Comparison of ENCODE assay signal across 8 mouse cellular contexts in genomic region chr11:100145858-100146560, GRCm38 (mm10). TPM values are rescaled to one million over a fixed set of nuclear protein-coding genes. Genes with fewer than 3 reads are reported as not detected.
A peak's percentile ranks its signal among the peaks of the same experiment; 100 is the strongest.
DNase-seq lines count a peak whose midpoint lies in the region; ATAC-seq and TF ChIP-seq lines count a peak whose summit lies in the region.

No protein-coding gene starts in this region.

- no peak for ATAC-seq in embryonic facial prominence, embryonic 15.5 days (ENCODE audit: insufficient number of reproducible peaks, low FRiP score, low TSS enrichment, low read depth)
- no peak for ATAC-seq in midbrain, embryonic 11.5 days (ENCODE audit: low FRiP score)

- H3K27me3 ChIP-seq in embryonic facial prominence, embryonic 15.5 days = peaks cover 33% of the 10 kb centered on the region
- peaks cover 14% of the 10 kb centered on the region for H3K27me3 ChIP-seq in midbrain, embryonic 11.5 days (ENCODE audit: control insufficient read depth, insufficient read depth, low read length)

- 0 out of 2 replicates have a peak overlapping the region, but pooled peaks have one; percentile 22 for H3K27ac ChIP-seq in embryonic facial prominence, embryonic 15.5 days (replicated peaks)
- H3K27ac ChIP-seq in midbrain, embryonic 11.5 days (ENCODE audit: low read depth, low read length) = no peak overlapping the region
- H3K27ac ChIP-seq in left cerebral cortex, adult 2 months = no peak overlapping the region

- H3K9ac ChIP-seq in embryonic facial prominence, embryonic 15.5 days = no peak overlapping the region
- no peak overlapping the region for H3K9ac ChIP-seq in midbrain, embryonic 11.5 days (ENCODE audit: low read length)

- peak overlapping the region; percentile 48 for H3K4me2 ChIP-seq in embryonic facial prominence, embryonic 15.5 days (replicated peaks)
- peak overlapping the region; percentile 49 for H3K4me2 ChIP-seq in midbrain, embryonic 11.5 days

- WGBS in embryonic facial prominence, embryonic 15.5 days = 2% methylated on average over 13 of the region's 13 CpGs
- WGBS in midbrain, embryonic 11.5 days = 4% methylated on average over 13 of the region's 13 CpGs

- H3K9me3 ChIP-seq in embryonic facial prominence, embryonic 15.5 days (replicated peaks) = no peaks in the 10 kb centered on the region
- H3K9me3 ChIP-seq in midbrain, embryonic 11.5 days (ENCODE audit: control insufficient read depth, low read length) = no peaks in the 10 kb centered on the region

- no peak for TF ChIP-seq CTCF in left cerebral cortex, adult 2 months (IDR thresholded peaks at IDR 0.05)

- H3K4me1 ChIP-seq in embryonic facial prominence, embryonic 15.5 days = peaks cover 13% of the 10 kb centered on the region; the same call in 1 of the 2 replicates
- H3K4me1 ChIP-seq in midbrain, embryonic 11.5 days (ENCODE audit: control insufficient read depth, insufficient read depth, low read length) = peaks cover 4% of the 10 kb centered on the region

- H3K4me3 ChIP-seq in embryonic facial prominence, embryonic 15.5 days (replicated peaks) = peak overlapping the region; percentile 34
- H3K4me3 ChIP-seq in midbrain, embryonic 11.5 days (ENCODE audit: low read depth, low read length) = peak overlapping the region; percentile 17
- H3K4me3 ChIP-seq in left cerebral cortex, adult 2 months = no peak overlapping the region

- DNase-seq in R1 (ENCODE audit: low read depth, low spot score) = peak; percentile 41
- DNase-seq in kidney, postnatal 10 days = peak; percentile 35
- peak; percentile 87 for DNase-seq in midbrain, embryonic 11.5 days (ENCODE audit: low spot score, missing footprints)
- no peak for DNase-seq in left cerebral cortex, adult 2 months (ENCODE audit: extremely low spot score in 1 of 2, low spot score in 2 of 2)
- no peak for DNase-seq in left cerebral cortex, postnatal 14 days (ENCODE audit: low spot score in 2 of 2)
- DNase-seq in spleen, adult 12 weeks (ENCODE audit: low spot score) = no peak
- DNase-seq in left cerebral cortex, postnatal 10 days (ENCODE audit: extremely low spot score in 1 of 2, low spot score in 2 of 2) = no peak

- intact Hi-C loops in left cerebral cortex, adult 2 months (cut with DNase I) = no loop called here
- intact Hi-C loops in left cerebral cortex, postnatal 14 days (cut with DNase I) = no loop called here
- intact Hi-C loops in left cerebral cortex, postnatal 10 days (cut with DNase I) = no loop called here

- H3K36me3 ChIP-seq in embryonic facial prominence, embryonic 15.5 days = no peaks in the 10 kb centered on the region
- no peaks in the 10 kb centered on the region for H3K36me3 ChIP-seq in midbrain, embryonic 11.5 days (ENCODE audit: control insufficient read depth, insufficient read depth, low read length)

RNA-seq across cellular contexts. Expression of gene Krt19, which starts 2.5 kb away (rescaled TPM):
- 227 and 305 TPM in 2 replicates for polyA plus RNA-seq in embryonic facial prominence, embryonic 15.5 days (2015; fragmentation: Nextera tagmentation; extraction: Ambion mirVana)
- polyA plus RNA-seq in midbrain, embryonic 11.5 days (2014; fragmentation: Nextera tagmentation; extraction: Ambion mirVana) = 1.8 and 3.2 TPM in 2 replicates
- total RNA-seq in left cerebral cortex, adult 2 months (2021) = not detected
- total RNA-seq in left cerebral cortex, postnatal 14 days (2021) = under 1 TPM in 1 of 2 experiments, not detected in 1; 0.63 TPM
- total RNA-seq in left cerebral cortex, postnatal 10 days (2021) = 1 to 10 TPM in 1 of 2 experiments, under 1 TPM in 1; 0.73 to 1.1 TPM

RNA-seq across cellular contexts. Expression of gene Krt15, which starts 10.3 kb away (rescaled TPM):
- 1,131 and 1,207 TPM in 2 replicates for polyA plus RNA-seq in embryonic facial prominence, embryonic 15.5 days (2015; fragmentation: Nextera tagmentation; extraction: Ambion mirVana)
- 0.65 and 0.89 TPM in 2 replicates for polyA plus RNA-seq in midbrain, embryonic 11.5 days (2014; fragmentation: Nextera tagmentation; extraction: Ambion mirVana)
- total RNA-seq in left cerebral cortex, adult 2 months (2021) = not detected
- total RNA-seq in left cerebral cortex, postnatal 14 days (2021) = not detected
- not detected for total RNA-seq in left cerebral cortex, postnatal 10 days (2021)

RNA-seq across cellular contexts. Expression of gene Krt13, which starts 24.6 kb away (rescaled TPM):
- polyA plus RNA-seq in embryonic facial prominence, embryonic 15.5 days (2015; fragmentation: Nextera tagmentation; extraction: Ambion mirVana) = 155 and 225 TPM in 2 replicates
- not detected in 2 replicates for polyA plus RNA-seq in midbrain, embryonic 11.5 days (2014; fragmentation: Nextera tagmentation; extraction: Ambion mirVana)
- total RNA-seq in left cerebral cortex, adult 2 months (2021) = not detected
- not detected for total RNA-seq in left cerebral cortex, postnatal 14 days (2021)
- total RNA-seq in left cerebral cortex, postnatal 10 days (2021) = not detected

RNA-seq across cellular contexts. Expression of gene Krt36, which starts 40.6 kb away (rescaled TPM):
- polyA plus RNA-seq in embryonic facial prominence, embryonic 15.5 days (2015; fragmentation: Nextera tagmentation; extraction: Ambion mirVana) = 0.76 and 1.9 TPM in 2 replicates
- not detected in 2 replicates for polyA plus RNA-seq in midbrain, embryonic 11.5 days (2014; fragmentation: Nextera tagmentation; extraction: Ambion mirVana)
- not detected for total RNA-seq in left cerebral cortex, adult 2 months (2021)
- not detected for total RNA-seq in left cerebral cortex, postnatal 14 days (2021)
- not detected for total RNA-seq in left cerebral cortex, postnatal 10 days (2021)

RNA-seq across cellular contexts. Expression of gene Krt9, which starts 47.0 kb away (rescaled TPM):
- not detected in 2 replicates for polyA plus RNA-seq in embryonic facial prominence, embryonic 15.5 days (2015; fragmentation: Nextera tagmentation; extraction: Ambion mirVana)
- not detected in 2 replicates for polyA plus RNA-seq in midbrain, embryonic 11.5 days (2014; fragmentation: Nextera tagmentation; extraction: Ambion mirVana)
- total RNA-seq in left cerebral cortex, adult 2 months (2021) = 1 to 10 TPM; 3.2 to 3.4 TPM
- 1 to 10 TPM; 2.6 to 2.7 TPM for total RNA-seq in left cerebral cortex, postnatal 14 days (2021)
- 1 to 10 TPM; 1.7 to 2.2 TPM for total RNA-seq in left cerebral cortex, postnatal 10 days (2021)

Comparison
In these comparisons a context has a peak if more than half of its experiments do, and no peak if none do; other contexts are left out.
1. DNase-seq: peak in R1 (single experiment), kidney, postnatal 10 days (single experiment) and midbrain, embryonic 11.5 days (single experiment); none in left cerebral cortex, adult 2 months (0 of 2), left cerebral cortex, postnatal 14 days (0 of 2), spleen, adult 12 weeks (single experiment) and left cerebral cortex, postnatal 10 days (0 of 2).